Mouse (Mus musculus) heart, adult 10 weeks (tissue): ENCODE measurements around the gene Cdk20. TPM values are rescaled to one million over a fixed set of nuclear protein-coding genes. Genes with fewer than 3 reads are reported as not detected.

ENCODE experiments used
- polyA plus RNA-seq: library from polyadenylated mRNA; stranded (reverse); fragments of 350-450 nt; fragmentation: Illumina TruSeq; extraction: RNeasy Lipid Tissue Mini Kit (QIAGEN cat#74804); gene quantifications from one replicate; pipeline ENCODE4 v1.2.3, GENCODE M21; 2014; ENCODE audit warnings: low read depth, low replicate concordance

The Cdk20 gene
- polyA plus RNA-seq = 5.0 TPM

DNA sequence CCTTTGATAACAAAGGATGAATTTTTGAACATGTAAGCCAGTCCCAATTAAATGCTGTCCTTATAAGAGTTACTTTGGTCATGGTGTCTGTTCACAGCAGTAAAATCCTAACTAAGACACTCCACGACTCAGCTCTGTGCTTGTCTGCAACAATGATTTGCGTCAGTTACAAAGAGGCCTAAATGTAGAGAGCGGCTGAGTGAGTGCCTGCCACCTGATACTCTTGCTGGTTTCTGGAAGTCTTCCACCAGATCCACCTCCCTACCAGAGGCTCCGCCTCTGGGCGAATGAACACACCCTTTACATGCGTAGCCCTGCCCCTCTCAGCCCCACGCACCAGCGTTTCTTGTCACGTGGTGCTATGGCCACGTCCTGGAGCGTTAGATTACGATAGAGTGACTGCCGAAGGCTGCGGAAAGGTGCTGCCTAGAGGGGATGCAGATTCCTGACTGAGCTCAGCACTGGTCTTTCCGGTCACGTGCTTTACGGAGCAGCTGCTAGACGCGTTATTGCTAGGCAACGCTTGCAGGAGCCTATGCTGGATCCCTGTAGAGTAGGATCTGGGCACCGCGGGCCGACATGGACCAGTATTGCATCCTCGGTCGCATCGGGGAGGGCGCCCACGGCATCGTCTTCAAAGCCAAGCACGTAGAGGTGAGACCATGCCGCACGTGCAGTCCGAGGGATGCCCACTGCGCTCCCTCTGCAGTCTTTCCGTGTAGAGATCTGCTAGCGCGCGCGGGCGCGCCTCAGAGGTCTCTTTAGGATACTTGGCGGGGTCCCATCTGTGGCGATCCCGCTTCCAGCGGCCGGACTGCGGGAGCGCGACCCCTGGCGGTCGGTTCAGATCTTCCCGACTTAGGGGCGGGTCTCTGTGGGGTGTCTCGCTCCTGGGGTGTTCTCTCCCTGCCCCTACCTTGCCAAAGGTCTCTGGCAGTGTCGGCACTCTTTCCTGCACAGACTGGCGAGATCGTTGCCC lies at the start of gene Cdk20:
Gene Cdk20, plus strand, starts transcription at position 298 of the 979 bp plus-strand sequence.

Other genes with a start within 250 kb of the Cdk20 start
- gene Cdc14b, start 157.0 kb upstream of the Cdk20 start, polyA plus RNA-seq = 12.9 TPM
- gene Aaed1, start 119.6 kb upstream of the Cdk20 start, polyA plus RNA-seq = 74.6 TPM
- 270 TPM for gene Ctsl, start 61.4 kb upstream of the Cdk20 start, polyA plus RNA-seq
- not detected for gene Fam240b, start 65.5 kb downstream of the Cdk20 start, polyA plus RNA-seq